Mouse (Mus musculus) kidney, postnatal 25 days (tissue): ENCODE data around the gene 4930453N24Rik.

Source experiments
- DNase-seq, 2 experiments: peaks; one replicate each; pipeline ENCODE4 v3.0.0; 2021; ENCODE audit warnings: mixed read lengths in 2 of 2

Gene 4930453N24Rik

DNA sequence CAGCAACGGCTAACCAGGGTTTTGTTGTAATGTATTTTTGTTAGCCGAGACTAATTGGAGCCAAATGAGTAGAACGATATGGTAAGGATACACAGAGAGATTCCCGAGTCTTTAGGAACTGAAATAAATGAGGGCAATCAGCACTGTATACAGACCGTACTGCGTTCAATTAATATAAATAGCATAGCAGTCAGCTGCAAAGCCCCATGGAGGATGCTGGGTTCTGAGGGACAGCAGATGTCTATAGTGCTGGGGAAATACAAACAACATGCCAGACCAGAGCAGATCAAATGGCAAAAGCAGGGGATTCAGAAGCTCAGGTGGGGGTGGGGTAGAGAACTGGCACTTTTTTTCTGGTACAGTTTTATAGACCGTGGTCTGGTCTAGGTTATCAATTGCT lies 51.9 kb downstream of the 4930453N24Rik start:
- no peak for DNase-seq

DNA sequence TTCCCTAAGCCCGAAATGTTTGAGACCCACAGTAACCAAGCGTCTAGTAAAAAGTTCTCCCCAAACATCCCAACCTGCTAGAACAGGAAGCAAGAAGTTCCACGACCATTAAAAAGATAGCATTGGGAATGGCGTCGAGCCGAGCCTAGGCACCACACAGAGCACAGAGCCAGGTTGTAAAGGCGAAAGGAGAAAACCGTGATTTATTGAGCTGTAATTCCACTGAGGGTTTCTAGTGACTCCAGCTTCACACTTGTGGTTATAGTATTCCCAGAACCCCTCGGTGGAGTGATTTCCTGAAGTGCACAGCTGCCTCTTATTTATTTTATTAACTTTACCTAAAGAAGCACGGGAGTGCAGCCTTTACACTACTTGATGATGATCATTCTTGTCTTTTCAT lies 53.1 kb downstream of the 4930453N24Rik start:
- DNase-seq: no peak

DNA sequence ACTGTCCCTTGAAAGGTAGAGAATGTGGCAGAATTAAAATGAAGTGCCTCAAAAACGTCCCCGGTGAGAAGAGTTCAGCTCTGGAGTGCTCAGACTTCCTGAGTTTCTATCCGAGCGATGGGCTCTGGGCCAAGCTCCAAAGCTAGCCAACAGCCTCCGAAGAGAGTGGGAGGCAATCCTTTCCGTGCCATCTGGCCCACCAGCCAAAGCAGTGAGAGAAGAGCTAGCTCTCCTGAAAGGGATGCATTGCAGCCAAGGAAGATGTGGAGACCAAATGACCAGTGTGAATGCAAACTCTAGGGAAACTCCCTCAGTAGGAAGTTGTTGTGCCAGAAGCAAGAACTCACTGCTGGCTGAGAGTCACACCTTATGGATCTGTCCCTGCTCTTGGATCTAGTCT lies 59.1 kb downstream of the 4930453N24Rik start:
- no peak for DNase-seq
